Mouse (Mus musculus): Measurements from ENCODE around the gene Nbas. TPM values are rescaled to one million over a fixed set of nuclear protein-coding genes. Genes with fewer than 3 reads are reported as not detected.

Nbas gene
- polyA plus RNA-seq, 1 experiment, result 10.5 TPM

GRCm38 (mm10) chr12:13314384-13314783, 45.5 kb downstream of the Nbas start:
- Histone ChIP-seq H3K9me3 (replicated peaks; ENCODE audit: control insufficient read depth, insufficient read depth, low read length, poor library complexity, severe bottlenecking) (no peaks in the 10 kb centered on the region), H3K9ac (ENCODE audit: low read depth, poor library complexity, severe bottlenecking) (no peak overlapping the region), H3K36me3 (ENCODE audit: control insufficient read depth, insufficient read depth, low read length, poor library complexity, severe bottlenecking) (no peaks in the 10 kb centered on the region), H3K27me3 (ENCODE audit: control insufficient read depth, insufficient read depth, low read length, poor library complexity, severe bottlenecking) (no peaks in the 10 kb centered on the region), H3K4me1 (ENCODE audit: control insufficient read depth, insufficient read depth, low read length) (no peaks in the 10 kb centered on the region), H3K4me3 (ENCODE audit: low read depth, low read length) (no peak overlapping the region), H3K27ac (ENCODE audit: insufficient read depth, low read length) (no peak overlapping the region)
- no peak for TF ChIP-seq EP300 (IDR thresholded peaks at IDR 0.05; ENCODE audit: insufficient read depth, low read depth, low read length)
- TF ChIP-seq POLR2A (IDR thresholded peaks at IDR 0.05; ENCODE audit: insufficient read depth, low read length), result no peak
- no peak for TF ChIP-seq CTCF (IDR thresholded peaks at IDR 0.05; ENCODE audit: low read depth, low read length)

DNA sequence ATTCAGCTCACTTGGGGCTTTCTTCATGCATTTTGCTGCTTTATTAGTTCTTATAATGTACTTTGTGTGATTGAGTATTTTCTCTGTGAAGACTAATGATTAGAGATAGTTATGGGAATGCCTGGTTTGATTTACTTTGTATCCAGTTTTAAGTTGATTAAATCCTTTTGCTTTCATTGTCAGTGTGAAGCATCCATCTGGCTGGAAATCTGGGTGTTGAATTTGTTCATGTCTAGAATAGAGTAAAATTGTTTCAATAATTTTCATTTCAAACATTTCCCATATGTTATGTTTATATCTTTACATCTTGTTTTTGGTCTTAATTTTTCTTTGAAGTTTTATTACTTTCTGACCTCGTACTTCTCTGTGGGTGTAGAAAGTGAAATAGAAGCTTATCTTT, 46.1 kb downstream of the Nbas start:
- Histone ChIP-seq H3K4me3 (ENCODE audit: low read depth, low read length) (no peak overlapping the region), H3K9me3 (replicated peaks; ENCODE audit: control insufficient read depth, insufficient read depth, low read length, poor library complexity, severe bottlenecking) (no peaks in the 10 kb centered on the region), H3K27ac (ENCODE audit: insufficient read depth, low read length) (no peak overlapping the region), H3K4me1 (ENCODE audit: control insufficient read depth, insufficient read depth, low read length) (no peaks in the 10 kb centered on the region), H3K27me3 (ENCODE audit: control insufficient read depth, insufficient read depth, low read length, poor library complexity, severe bottlenecking) (no peaks in the 10 kb centered on the region), H3K9ac (ENCODE audit: low read depth, poor library complexity, severe bottlenecking) (no peak overlapping the region), H3K36me3 (ENCODE audit: control insufficient read depth, insufficient read depth, low read length, poor library complexity, severe bottlenecking) (no peaks in the 10 kb centered on the region)
- TF ChIP-seq CTCF (IDR thresholded peaks at IDR 0.05; ENCODE audit: low read depth, low read length), result no peak
- no peak for TF ChIP-seq POLR2A (IDR thresholded peaks at IDR 0.05; ENCODE audit: insufficient read depth, low read length)
- no peak for TF ChIP-seq EP300 (IDR thresholded peaks at IDR 0.05; ENCODE audit: insufficient read depth, low read depth, low read length)

DNA sequence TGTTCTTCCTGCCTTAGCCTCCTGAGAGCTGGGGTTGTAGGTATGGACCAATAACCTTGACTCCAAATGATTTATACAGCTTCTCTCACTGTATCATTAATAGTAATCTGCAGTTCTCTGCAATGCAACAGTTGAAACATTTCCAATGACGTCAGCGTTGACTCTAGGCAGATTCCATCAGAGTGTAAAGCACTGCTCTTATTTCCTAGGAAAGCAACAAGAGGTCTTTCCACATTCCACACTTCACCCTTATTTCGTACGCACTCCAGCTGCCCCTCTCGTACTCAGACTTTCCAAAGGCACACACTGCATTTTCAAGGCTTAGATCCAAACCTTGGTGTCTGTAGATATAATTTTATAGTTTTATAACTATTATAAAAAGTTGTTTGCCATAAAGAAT, 73.6 kb downstream of the Nbas start:
- Histone ChIP-seq H3K4me3 (ENCODE audit: low read depth, low read length) (no peak overlapping the region), H3K36me3 (ENCODE audit: control insufficient read depth, insufficient read depth, low read length, poor library complexity, severe bottlenecking) (no peaks in the 10 kb centered on the region), H3K9ac (ENCODE audit: low read depth, poor library complexity, severe bottlenecking) (no peak overlapping the region), H3K27ac (ENCODE audit: insufficient read depth, low read length) (no peak overlapping the region), H3K4me1 (ENCODE audit: control insufficient read depth, insufficient read depth, low read length) (no peaks in the 10 kb centered on the region), H3K27me3 (ENCODE audit: control insufficient read depth, insufficient read depth, low read length, poor library complexity, severe bottlenecking) (no peaks in the 10 kb centered on the region), H3K9me3 (replicated peaks; ENCODE audit: control insufficient read depth, insufficient read depth, low read length, poor library complexity, severe bottlenecking) (peaks cover 5% of the 10 kb centered on the region)
- no peak for TF ChIP-seq POLR2A (IDR thresholded peaks at IDR 0.05; ENCODE audit: insufficient read depth, low read length)
- TF ChIP-seq EP300 (IDR thresholded peaks at IDR 0.05; ENCODE audit: insufficient read depth, low read depth, low read length), result no peak
- no peak for TF ChIP-seq CTCF (IDR thresholded peaks at IDR 0.05; ENCODE audit: low read depth, low read length)

GRCm38 (mm10) chr12:13356201-13356600, 87.3 kb downstream of the Nbas start:
- no peaks in the 10 kb centered on the region for H3K9me3 ChIP-seq (replicated peaks; ENCODE audit: control insufficient read depth, insufficient read depth, low read length, poor library complexity, severe bottlenecking)
- no peak overlapping the region for H3K9ac ChIP-seq (ENCODE audit: low read depth, poor library complexity, severe bottlenecking)
- H3K27ac ChIP-seq (ENCODE audit: insufficient read depth, low read length), result no peak overlapping the region

GRCm38 (mm10) chr12:13356769-13357168, 87.8 kb downstream of the Nbas start:
- Histone ChIP-seq H3K36me3 (ENCODE audit: control insufficient read depth, insufficient read depth, low read length, poor library complexity, severe bottlenecking) (no peaks in the 10 kb centered on the region), H3K4me1 (ENCODE audit: control insufficient read depth, insufficient read depth, low read length) (peaks cover 1% of the 10 kb centered on the region), H3K4me3 (ENCODE audit: low read depth, low read length) (no peak overlapping the region), H3K27me3 (ENCODE audit: control insufficient read depth, insufficient read depth, low read length, poor library complexity, severe bottlenecking) (no peaks in the 10 kb centered on the region), H3K27ac (ENCODE audit: insufficient read depth, low read length) (no peak overlapping the region), H3K9me3 (replicated peaks; ENCODE audit: control insufficient read depth, insufficient read depth, low read length, poor library complexity, severe bottlenecking) (no peaks in the 10 kb centered on the region), H3K9ac (ENCODE audit: low read depth, poor library complexity, severe bottlenecking) (no peak overlapping the region)
- no peak for TF ChIP-seq CTCF (IDR thresholded peaks at IDR 0.05; ENCODE audit: low read depth, low read length)
- no peak for TF ChIP-seq POLR2A (IDR thresholded peaks at IDR 0.05; ENCODE audit: insufficient read depth, low read length)
- no peak for TF ChIP-seq EP300 (IDR thresholded peaks at IDR 0.05; ENCODE audit: insufficient read depth, low read depth, low read length)

More at GRCm38 (mm10) chr12:13356201-13356600, 87.3 kb downstream of the Nbas start:
- Histone ChIP-seq H3K36me3 (ENCODE audit: control insufficient read depth, insufficient read depth, low read length, poor library complexity, severe bottlenecking) (no peaks in the 10 kb centered on the region), H3K4me1 (ENCODE audit: control insufficient read depth, insufficient read depth, low read length) (peaks cover 1% of the 10 kb centered on the region), H3K27me3 (ENCODE audit: control insufficient read depth, insufficient read depth, low read length, poor library complexity, severe bottlenecking) (no peaks in the 10 kb centered on the region), H3K4me3 (ENCODE audit: low read depth, low read length) (no peak overlapping the region)
- TF ChIP-seq EP300 (IDR thresholded peaks at IDR 0.05; ENCODE audit: insufficient read depth, low read depth, low read length) (no peak), POLR2A (IDR thresholded peaks at IDR 0.05; ENCODE audit: insufficient read depth, low read length) (no peak), CTCF (IDR thresholded peaks at IDR 0.05; ENCODE audit: low read depth, low read length) (no peak)

GRCm38 (mm10) chr12:13357229-13357628, 88.3 kb downstream of the Nbas start:
- no peaks in the 10 kb centered on the region for H3K36me3 ChIP-seq (ENCODE audit: control insufficient read depth, insufficient read depth, low read length, poor library complexity, severe bottlenecking)
- H3K27me3 ChIP-seq (ENCODE audit: control insufficient read depth, insufficient read depth, low read length, poor library complexity, severe bottlenecking), result no peaks in the 10 kb centered on the region
- H3K4me3 ChIP-seq (ENCODE audit: low read depth, low read length), result no peak overlapping the region
- H3K4me1 ChIP-seq (ENCODE audit: control insufficient read depth, insufficient read depth, low read length), result peaks cover 1% of the 10 kb centered on the region
- H3K9me3 ChIP-seq (replicated peaks; ENCODE audit: control insufficient read depth, insufficient read depth, low read length, poor library complexity, severe bottlenecking), result no peaks in the 10 kb centered on the region
- H3K9ac ChIP-seq (ENCODE audit: low read depth, poor library complexity, severe bottlenecking), result no peak overlapping the region
- H3K27ac ChIP-seq (ENCODE audit: insufficient read depth, low read length), result no peak overlapping the region
- no peak for TF ChIP-seq EP300 (IDR thresholded peaks at IDR 0.05; ENCODE audit: insufficient read depth, low read depth, low read length)
- TF ChIP-seq CTCF (IDR thresholded peaks at IDR 0.05; ENCODE audit: low read depth, low read length), result no peak
- no peak for TF ChIP-seq POLR2A (IDR thresholded peaks at IDR 0.05; ENCODE audit: insufficient read depth, low read length)
